Mouse (Mus musculus) ES-Bruce4 (cell line): ENCODE results near the gene Klc2.

ENCODE experiments used
- EP300 ChIP-seq: IDR thresholded peaks from 2 replicates; pipeline ENCODE4 v1.6.1; 2011; ENCODE audit warnings: low read depth, low read length; ENCODE audit not compliant: insufficient read depth
- POLR2A ChIP-seq: IDR thresholded peaks from one replicate; pipeline ENCODE4 v1.8.1; 2011; ENCODE audit warnings: low read length; ENCODE audit not compliant: insufficient read depth

- TF ChIP-seq EP300 (no peak), POLR2A (no peak)
Measured at GRCm38 (mm10) chr19:5151331-5151730, 33.0 kb upstream of the Klc2 start.
